In the genomic region with DNA sequence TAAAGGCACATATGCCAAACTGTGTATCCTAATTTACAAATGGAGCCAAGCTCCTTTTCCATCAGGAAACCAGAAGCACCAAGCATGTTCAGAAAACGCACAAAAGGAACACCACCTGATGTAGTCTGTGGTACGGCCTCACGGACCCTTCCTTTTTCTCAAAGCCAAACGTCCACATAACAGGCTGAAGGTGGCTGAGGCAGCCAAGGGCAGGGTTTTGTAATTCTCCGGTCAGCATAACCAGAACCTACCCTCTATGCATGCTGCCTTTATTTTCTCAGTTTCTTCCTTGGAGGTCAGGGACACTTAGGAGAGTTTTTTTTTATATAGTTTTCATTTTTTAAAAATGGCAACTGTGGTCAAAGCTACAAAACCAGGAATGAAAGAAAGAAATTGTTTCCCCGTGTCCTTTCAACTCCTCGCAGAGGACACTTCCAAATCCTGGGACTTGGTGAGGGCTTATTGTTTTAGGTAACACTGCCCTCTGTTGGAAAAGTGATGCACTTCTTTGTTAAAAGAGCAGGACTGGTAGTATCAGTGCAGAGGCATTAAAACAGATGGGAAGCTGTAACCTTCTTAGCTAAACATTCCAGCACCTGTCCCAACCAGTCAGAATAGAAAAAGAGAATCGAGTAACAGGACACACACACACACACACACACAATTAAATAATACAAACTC, we compare ENCODE assay signal across 8 mouse cellular contexts.
DNase-seq lines count a peak whose midpoint lies in the region; ATAC-seq and TF ChIP-seq lines count a peak whose summit lies in the region.

No protein-coding gene starts in this region.

- H3K9ac ChIP-seq in CH12.LX (ENCODE audit: insufficient read depth, low read depth), result no peak overlapping the region
- H3K9ac ChIP-seq in midbrain, embryonic 12.5 days (replicated peaks), result no peak overlapping the region

- 47% methylated on average over 8 of the region's 8 CpGs for WGBS in midbrain, embryonic 12.5 days

- ATAC-seq in midbrain, embryonic 12.5 days (ENCODE audit: low FRiP score, low read depth), result peak; percentile 93

- no peak overlapping the region for H3K27ac ChIP-seq in gastrocnemius, adult 2 months
- no peak overlapping the region for H3K27ac ChIP-seq in CH12.LX (ENCODE audit: insufficient read depth, low read depth)
- H3K27ac ChIP-seq in layer of hippocampus, adult 2 months, result no peak overlapping the region
- H3K27ac ChIP-seq in midbrain, embryonic 12.5 days (replicated peaks), result no peak overlapping the region

- H3K9me3 ChIP-seq in CH12.LX (replicated peaks; ENCODE audit: low read length), result no peaks in the 10 kb centered on the region
- H3K9me3 ChIP-seq in midbrain, embryonic 12.5 days, result no peaks in the 10 kb centered on the region

- H3K4me1 ChIP-seq in CH12.LX (ENCODE audit: control insufficient read depth in 1 of 2, insufficient read depth in 2 of 2), result no peaks in the 10 kb centered on the region
- no peaks in the 10 kb centered on the region for H3K4me1 ChIP-seq in midbrain, embryonic 12.5 days

- no peaks in the 10 kb centered on the region for H3K36me3 ChIP-seq in CH12.LX (replicated peaks in 1 of 2; ENCODE audit: control insufficient read depth in 1 of 2, insufficient read depth in 1 of 2, low read length in 1 of 2)
- H3K36me3 ChIP-seq in midbrain, embryonic 12.5 days, result no peaks in the 10 kb centered on the region

- in situ Hi-C loops in CH12.LX (cut with MboI; ENCODE audit: low pct_ligation_motif_present, low pct_unique_long_range_greater_than_20kb, low sequenced_read_pairs), result no loop called here

- no peaks in the 10 kb centered on the region for H3K27me3 ChIP-seq in CH12.LX (replicated peaks)
- H3K27me3 ChIP-seq in midbrain, embryonic 12.5 days, result no peaks in the 10 kb centered on the region

- intact Hi-C loops in gastrocnemius, adult 2 months (cut with DNase I), result no loop called here

- no peak for DNase-seq in gastrocnemius, adult 2 months
- DNase-seq in gastrocnemius, postnatal 25 days, result no peak
- DNase-seq in CH12.LX (ENCODE audit: extremely low read depth), result peak; percentile 28
- peak; percentile 2 for DNase-seq in cerebellum, adult 8-10 months
- peak; percentile 6 to 12 for DNase-seq in frontal cortex, postnatal 10 days (ENCODE audit: low spot score in 2 of 2)
- peak; percentile 54 to 60 for DNase-seq in layer of hippocampus, adult 2 months (ENCODE audit: low spot score in 2 of 2)
- DNase-seq in thymus, postnatal 4 days, result no peak

- TF ChIP-seq POLR2A in CH12.LX (IDR thresholded peaks at IDR 0.05; ENCODE audit: low read depth, low read length), result no peak

- no peak overlapping the region for H3K4me2 ChIP-seq in CH12.LX (ENCODE audit: insufficient read depth, low read depth, poor library complexity, severe bottlenecking)
- no peak overlapping the region for H3K4me2 ChIP-seq in midbrain, embryonic 12.5 days (replicated peaks)

- no peaks in the 10 kb centered on the region for H3K79me2 ChIP-seq in CH12.LX (replicated peaks; ENCODE audit: control insufficient read depth, extremely low read depth, insufficient read depth, poor library complexity, severe bottlenecking)

- peak; percentile 70 for TF ChIP-seq RAD21 in CH12.LX (IDR thresholded peaks at IDR 0.05; ENCODE audit: low read depth, low read length)

- H3K4me3 ChIP-seq in gastrocnemius, adult 2 months, result no peak overlapping the region
- no peak overlapping the region for H3K4me3 ChIP-seq in CH12.LX (replicated peaks in 1 of 3; ENCODE audit: low read depth in 2 of 3, low read length in 2 of 3, poor library complexity in 1 of 3)
- H3K4me3 ChIP-seq in layer of hippocampus, adult 2 months, result no peak overlapping the region
- H3K4me3 ChIP-seq in midbrain, embryonic 12.5 days, result no peak overlapping the region

- no peak for TF ChIP-seq EP300 in CH12.LX (IDR thresholded peaks at IDR 0.05; ENCODE audit: low read length)

- TF ChIP-seq CTCF in gastrocnemius, adult 2 months (IDR thresholded peaks at IDR 0.05), result peak; percentile 52
- TF ChIP-seq CTCF in CH12.LX (conservative IDR thresholded peaks at IDR 0.05 in 1 of 2, IDR thresholded peaks at IDR 0.05 in 1 of 2; ENCODE audit: low read depth in 2 of 2, low read length in 2 of 2), result peak in 1 of 2 experiments; percentile 69; a peak in 3 of 4 replicates
- peak; percentile 81 for TF ChIP-seq CTCF in layer of hippocampus, adult 2 months (conservative IDR thresholded peaks at IDR 0.05)

- dilution Hi-C loops in CH12.LX (cut with MboI; ENCODE audit: extremely low pct_ligation_motif_present, extremely low pct_unique_long_range_greater_than_20kb, low sequenced_read_pairs), result no loop called here

TF ChIP-seq in CH12.LX, 34 proteins besides CTCF, POLR2A, EP300 and RAD21:
- TF ChIP-seq SMC3 (IDR thresholded peaks at IDR 0.05; ENCODE audit: low read depth, low read length), result peak; percentile 42
- TF ChIP-seq NRF1 (IDR thresholded peaks at IDR 0.05; ENCODE audit: low read depth, low read length), result no peak

Comparison
In these comparisons a context has a peak if more than half of its experiments do, and no peak if none do; other contexts are left out.
1. DNase-seq: peak in CH12.LX (single experiment), cerebellum, adult 8-10 months (single experiment), frontal cortex, postnatal 10 days (2 of 2) and layer of hippocampus, adult 2 months (2 of 2); none in gastrocnemius, adult 2 months (single experiment), gastrocnemius, postnatal 25 days (single experiment) and thymus, postnatal 4 days (single experiment).